8 mouse cellular contexts compared by ENCODE assay signal in genomic region chr5:148552187-148553071, GRCm38 (mm10). TPM values are rescaled to one million over a fixed set of nuclear protein-coding genes. Genes with fewer than 3 reads are reported as not detected.
DNase-seq lines count a peak whose midpoint lies in the region; ATAC-seq and TF ChIP-seq lines count a peak whose summit lies in the region.

TSS of gene Ubl3 (minus strand) at chr5:148552789.

- peak within 1 kb of the TSS; percentile 97 for H3K27ac ChIP-seq in forebrain, embryonic 10.5 days
- peak within 1 kb of the TSS; percentile 92 for H3K27ac ChIP-seq in heart, embryonic 15.5 days
- peak within 1 kb of the TSS; percentile 39 for H3K27ac ChIP-seq in liver, embryonic 14.5 days
- H3K27ac ChIP-seq in neural tube, embryonic 11.5 days (ENCODE audit: low read depth, low read length) = peak within 1 kb of the TSS; percentile 98
- H3K27ac ChIP-seq in stomach, postnatal 0 days (replicated peaks) = peak within 1 kb of the TSS; percentile 96

- peak; percentile 65 for ATAC-seq in CD4-positive, CD25-positive, alpha-beta regulatory T cell, adult 4 months
- ATAC-seq in heart, embryonic 15.5 days (replicated peaks; ENCODE audit: insufficient number of reproducible peaks, insufficient read depth, low FRiP score, low read depth) = peak; percentile 97
- peak; percentile 82 for ATAC-seq in liver, embryonic 14.5 days (ENCODE audit: insufficient read depth)
- peak; percentile 92 for ATAC-seq in neural tube, embryonic 11.5 days (ENCODE audit: insufficient read depth, low FRiP score, low TSS enrichment)
- ATAC-seq in stomach, postnatal 0 days (ENCODE audit: low FRiP score, low TSS enrichment) = peak; percentile 93

- H3K4me1 ChIP-seq in forebrain, embryonic 10.5 days = peaks cover 60% of the 10 kb centered on the region
- peaks cover 47% of the 10 kb centered on the region for H3K4me1 ChIP-seq in heart, embryonic 15.5 days (replicated peaks)
- peaks cover 5 to 21% of the 10 kb centered on the region in 2 experiments; a peak in 3 of 4 replicates for H3K4me1 ChIP-seq in liver, embryonic 14.5 days (replicated peaks; ENCODE audit: control insufficient read depth in 2 of 2, insufficient read depth in 2 of 2, low read length in 1 of 2)
- H3K4me1 ChIP-seq in neural tube, embryonic 11.5 days (ENCODE audit: control insufficient read depth, insufficient read depth, low read length) = peaks cover 21% of the 10 kb centered on the region
- H3K4me1 ChIP-seq in stomach, postnatal 0 days (replicated peaks; ENCODE audit: control insufficient read depth, insufficient read depth) = 0 out of 2 replicates have a peak, but pooled peaks cover 6% of the 10 kb centered on the region

- DNase-seq in c-Kit-positive CD71-negative TER-119-negative erythroid progenitor cells, embryonic 14.5 days (ENCODE audit: low read depth) = peak; percentile 83
- DNase-seq in forebrain, embryonic 10.5 days (ENCODE audit: extremely low spot score, low spot score) = peak; percentile 98
- peak; percentile 92 to 96 for DNase-seq in kidney, postnatal 25 days
- peak; percentile 64 to 73 (median 69) for DNase-seq in liver, embryonic 14.5 days (ENCODE audit: low read depth in 3 of 3, low spot score in 3 of 3)
- DNase-seq in neural tube, embryonic 11.5 days (ENCODE audit: low spot score) = peak; percentile 98
- peak; percentile 95 for DNase-seq in stomach, postnatal 0 days (ENCODE audit: low spot score)

- peaks cover 22% of the 10 kb centered on the region for H3K27me3 ChIP-seq in forebrain, embryonic 10.5 days (ENCODE audit: poor library complexity, severe bottlenecking)
- no peaks in the 10 kb centered on the region for H3K27me3 ChIP-seq in heart, embryonic 15.5 days
- peaks cover 16% of the 10 kb centered on the region for H3K27me3 ChIP-seq in liver, embryonic 14.5 days (ENCODE audit: control insufficient read depth, insufficient read depth, low read length)
- H3K27me3 ChIP-seq in neural tube, embryonic 11.5 days (ENCODE audit: control insufficient read depth, insufficient read depth, low read length) = no peaks in the 10 kb centered on the region
- no peaks in the 10 kb centered on the region for H3K27me3 ChIP-seq in stomach, postnatal 0 days (ENCODE audit: control insufficient read depth, insufficient read depth, low read length)

- TF ChIP-seq EP300 in liver, embryonic 14.5 days (IDR thresholded peaks at IDR 0.05; ENCODE audit: low read depth) = no peak
- TF ChIP-seq EP300 in stomach, postnatal 0 days (optimal IDR thresholded peaks at IDR 0.05) = no peak

- H3K9ac ChIP-seq in heart, embryonic 15.5 days = peak within 1 kb of the TSS; percentile 64
- H3K9ac ChIP-seq in liver, embryonic 14.5 days (replicated peaks) = peak within 1 kb of the TSS; percentile 70
- H3K9ac ChIP-seq in neural tube, embryonic 11.5 days (ENCODE audit: low read length) = peak within 1 kb of the TSS; percentile 88
- H3K9ac ChIP-seq in stomach, postnatal 0 days (ENCODE audit: low read length) = peak within 1 kb of the TSS; percentile 85

- H3K9me3 ChIP-seq in forebrain, embryonic 10.5 days = no peaks in the 10 kb centered on the region
- no peaks in the 10 kb centered on the region for H3K9me3 ChIP-seq in heart, embryonic 15.5 days (replicated peaks)
- no peaks in the 10 kb centered on the region for H3K9me3 ChIP-seq in liver, embryonic 14.5 days (ENCODE audit: control insufficient read depth, low read length)
- H3K9me3 ChIP-seq in neural tube, embryonic 11.5 days (ENCODE audit: control insufficient read depth, low read length) = no peaks in the 10 kb centered on the region
- H3K9me3 ChIP-seq in stomach, postnatal 0 days (ENCODE audit: control insufficient read depth, low read length) = no peaks in the 10 kb centered on the region

- H3K4me3 ChIP-seq in forebrain, embryonic 10.5 days = peak within 1 kb of the TSS; percentile 80
- peak within 1 kb of the TSS; percentile 58 for H3K4me3 ChIP-seq in heart, embryonic 15.5 days
- H3K4me3 ChIP-seq in liver, embryonic 14.5 days (ENCODE audit: insufficient read depth in 1 of 2, low read depth in 2 of 2, low read length in 2 of 2) = peak within 1 kb of the TSS; percentile 59 to 81
- H3K4me3 ChIP-seq in neural tube, embryonic 11.5 days (ENCODE audit: low read depth, low read length) = peak within 1 kb of the TSS; percentile 73
- peak within 1 kb of the TSS; percentile 67 for H3K4me3 ChIP-seq in stomach, postnatal 0 days (ENCODE audit: low read depth, low read length)

- TF ChIP-seq CTCF in liver, embryonic 14.5 days (IDR thresholded peaks at IDR 0.05; ENCODE audit: low read depth) = peak; percentile 54
- peak; percentile 66 for TF ChIP-seq CTCF in stomach, postnatal 0 days (IDR thresholded peaks at IDR 0.05; ENCODE audit: low read depth)

- H3K36me3 ChIP-seq in forebrain, embryonic 10.5 days (replicated peaks) = no peaks in the 10 kb centered on the region
- H3K36me3 ChIP-seq in heart, embryonic 15.5 days = no peaks in the 10 kb centered on the region
- no peaks in the 10 kb centered on the region for H3K36me3 ChIP-seq in liver, embryonic 14.5 days (replicated peaks; ENCODE audit: control insufficient read depth, insufficient read depth, low read depth)
- no peaks in the 10 kb centered on the region for H3K36me3 ChIP-seq in neural tube, embryonic 11.5 days (ENCODE audit: control insufficient read depth, insufficient read depth, low read length)
- no peaks in the 10 kb centered on the region for H3K36me3 ChIP-seq in stomach, postnatal 0 days (ENCODE audit: control insufficient read depth, insufficient read depth, low read length)

- WGBS in forebrain, embryonic 10.5 days = 0% methylated on average over 95 of the region's 95 CpGs
- under 1% methylated on average over 67 of the region's 95 CpGs for whole genome bisulfite sequencing in heart, embryonic 15.5 days
- WGBS in liver, embryonic 14.5 days (ENCODE audit: insufficient replicate concordance) = under 1% methylated on average over 91 of the region's 95 CpGs
- WGBS in neural tube, embryonic 11.5 days = under 1% methylated on average over 82 of the region's 95 CpGs
- under 1% methylated on average over 83 of the region's 95 CpGs for WGBS in stomach, postnatal 0 days

- H3K4me2 ChIP-seq in heart, embryonic 15.5 days = peak within 1 kb of the TSS; percentile 75
- peak within 1 kb of the TSS; percentile 84 for H3K4me2 ChIP-seq in liver, embryonic 14.5 days (ENCODE audit: low read depth)
- H3K4me2 ChIP-seq in neural tube, embryonic 11.5 days (ENCODE audit: low read depth) = peak within 1 kb of the TSS; percentile 82
- peak within 1 kb of the TSS; percentile 80 for H3K4me2 ChIP-seq in stomach, postnatal 0 days (replicated peaks; ENCODE audit: low read depth)

RNA-seq across cellular contexts. Expression of gene Ubl3, which starts in this region (rescaled TPM):
- 100 to 1,000 TPM in 1 of 2 experiments, 10 to 100 TPM in 1; 85.9 to 102 TPM for polyA plus RNA-seq in CD4-positive, CD25-positive, alpha-beta regulatory T cell, adult 4 months (2017; shearing (Covaris generic))
- 43.8 and 44.3 TPM in 2 replicates for polyA plus RNA-seq in forebrain, embryonic 10.5 days (2016; fragmentation: Nextera tagmentation; extraction: Ambion mirVana)
- polyA plus RNA-seq in heart, embryonic 15.5 days (2015; fragmentation: Nextera tagmentation; extraction: Ambion mirVana) = 65.5 and 67.6 TPM in 2 replicates
- 5.7 and 6.3 TPM in 2 replicates for polyA plus RNA-seq in liver, embryonic 14.5 days (2012; rRNA removed)
- 16.0 and 17.2 TPM in 2 replicates for polyA plus RNA-seq in liver, embryonic 14.5 days (2014; fragmentation: Nextera tagmentation; extraction: Ambion mirVana)
- polyA plus RNA-seq in neural tube, embryonic 11.5 days (2014; fragmentation: Nextera tagmentation; extraction: Ambion mirVana) = 83.3 and 83.6 TPM in 2 replicates
- polyA plus RNA-seq in stomach, postnatal 0 days (2015; fragmentation: Nextera tagmentation; extraction: Ambion mirVana) = 117 and 123 TPM in 2 replicates

Comparison
In these comparisons a context has a peak if more than half of its experiments do, and no peak if none do; other contexts are left out.
1. Peak in every context shown above with its lines: DNase-seq, ATAC-seq, H3K4me3 ChIP-seq and H3K27ac ChIP-seq.
2. H3K27ac ChIP-seq: peak in every context shown above with its lines; median percentile 98 in neural tube, embryonic 11.5 days; 97 in forebrain, embryonic 10.5 days; 96 in stomach, postnatal 0 days; 92 in heart, embryonic 15.5 days; 39 in liver, embryonic 14.5 days.